Mouse (Mus musculus) gastrocnemius, postnatal 36 days (tissue): ENCODE measurements around the gene Stoml1. TPM values are rescaled to one million over a fixed set of nuclear protein-coding genes. Genes with fewer than 3 reads are reported as not detected.
A peak's percentile ranks its signal among the peaks of the same experiment; 100 is the strongest.
"Not testable (repeated sequence)": the region's sequence is repeated elsewhere in the genome, so short reads cannot be mapped to it uniquely, and the experiment has no call there.

ENCODE experiments used
- DNase-seq, 2 experiments: peaks; one replicate each; pipeline ENCODE4 v3.0.0; 2022
- intact Hi-C: fragments of 180-260 bp; cut with DNase I; formaldehyde crosslinking; loops from one replicate; pipeline ENCODE4 v1.15.1; 2025
- total RNA-seq, 2 experiments: library from RNA; stranded (reverse); gene quantifications; 2 replicates each; pipeline ENCODE4 v1.2.3; 2021

Stoml1 gene
- total RNA-seq, 2 experiments from 2014 or later, result 5.5 to 7.5 TPM

DNA sequence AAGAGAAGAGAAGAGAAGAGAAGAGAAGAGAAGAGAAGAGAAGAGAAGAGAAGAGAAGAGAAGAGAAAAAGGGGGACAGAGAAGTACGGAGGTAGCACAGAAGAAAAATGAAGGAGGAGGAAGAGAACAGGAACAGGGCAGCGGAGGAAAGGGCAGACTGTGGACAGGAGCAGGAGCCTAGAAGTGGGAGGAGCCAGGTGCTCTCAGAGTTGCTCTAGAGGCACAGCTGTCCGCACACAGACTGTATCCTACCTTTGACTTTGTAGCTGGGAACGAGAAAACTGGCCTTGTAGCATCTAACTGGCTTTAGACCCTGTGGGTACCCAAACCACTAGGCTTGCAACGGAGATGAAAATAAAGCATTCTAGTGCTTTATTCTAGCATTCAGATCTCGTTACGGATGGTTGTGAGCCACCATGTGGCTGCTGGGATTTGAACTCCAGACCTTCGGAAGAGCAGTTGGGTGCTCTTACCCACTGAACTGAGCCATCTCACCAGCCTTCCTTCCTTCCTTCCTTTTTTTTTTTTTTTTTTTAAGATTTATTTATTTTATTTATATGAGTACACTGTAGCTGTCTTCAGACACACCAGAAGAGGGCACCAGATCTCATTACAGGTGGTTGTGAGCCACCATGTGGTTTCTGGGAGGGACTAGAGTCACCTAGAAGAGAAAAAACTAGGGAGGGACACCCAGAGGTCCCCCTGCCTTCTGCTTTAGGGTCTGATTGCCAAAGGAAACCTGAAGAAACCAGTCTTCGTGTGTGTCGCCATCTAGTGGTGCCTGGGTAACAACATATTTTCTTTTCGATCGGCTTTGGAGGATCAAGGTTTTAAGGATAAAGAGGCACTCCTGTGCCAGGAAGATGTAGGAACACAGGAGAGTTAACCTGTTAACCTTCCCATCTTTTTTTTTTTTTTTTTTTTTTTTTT, 15.7 kb downstream of the Stoml1 start:
- intact Hi-C loops, result loop anchor here (2.0 kb wide), 1 partner anchor 42 kb away; no protein-coding TSS in a partner anchor
- DNase-seq, result peak in 1 of 2 experiments; percentile 35

DNA sequence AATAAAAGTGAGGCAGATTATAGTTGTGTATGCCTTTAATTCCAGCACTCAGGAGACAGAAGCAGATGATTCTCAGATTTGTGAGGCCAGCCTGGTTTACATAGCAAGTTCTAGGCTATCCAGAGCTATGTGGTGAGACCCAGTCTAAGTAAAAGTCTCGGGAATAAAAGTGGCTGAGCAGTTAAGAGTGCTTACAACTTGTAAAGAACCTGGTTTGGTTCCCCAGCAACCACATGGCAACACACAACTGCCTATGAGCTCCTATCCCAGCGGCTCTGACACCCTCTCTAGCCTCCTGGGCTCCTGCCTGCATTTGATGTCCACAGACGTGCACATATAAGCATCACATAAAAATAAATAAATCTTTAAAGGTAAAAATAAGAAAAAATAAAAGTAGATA, 17.1 kb downstream of the Stoml1 start:
- intact Hi-C loops, result no loop called here
- DNase-seq, result no peak

DNA sequence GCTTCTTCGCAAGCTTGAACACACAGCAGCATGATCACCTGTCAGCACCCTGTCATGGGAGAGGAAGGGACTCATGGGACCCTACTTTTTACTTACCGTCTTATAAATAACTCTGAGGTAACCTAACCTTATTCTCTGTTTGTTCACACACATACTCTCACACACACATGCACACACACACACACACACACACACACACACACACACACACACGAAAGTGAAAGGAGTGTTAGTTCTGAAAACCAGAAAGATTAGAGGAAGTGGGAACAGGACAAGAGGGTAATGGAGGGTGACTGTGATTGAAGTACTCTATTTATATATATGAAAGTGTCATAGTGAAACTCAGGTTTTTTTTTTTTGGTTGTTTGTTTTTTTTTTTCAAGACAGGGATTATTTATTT, 18.1 kb downstream of the Stoml1 start:
- no peak for DNase-seq
- intact Hi-C loops, result no loop called here

DNA sequence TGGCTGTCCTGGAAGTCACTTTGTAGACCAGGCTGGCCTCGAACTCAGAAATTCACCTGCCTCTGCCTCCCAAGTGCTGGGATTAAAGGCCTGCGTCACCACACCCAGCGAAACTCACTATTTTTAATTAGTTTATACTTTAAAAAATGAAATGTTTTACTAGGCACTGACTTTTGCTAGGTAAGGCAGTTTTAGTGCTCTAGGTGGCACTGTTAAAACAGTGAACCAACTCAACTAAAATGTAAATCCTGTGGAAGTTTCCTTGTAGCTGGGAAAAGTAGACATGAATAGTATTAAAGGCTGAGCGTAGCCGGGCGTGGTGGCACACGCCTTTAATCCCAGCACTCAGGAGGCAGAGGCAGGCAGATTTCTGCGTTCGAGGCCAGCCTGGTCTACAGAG, 18.6 kb downstream of the Stoml1 start:
- intact Hi-C loops, DNase-seq: not testable (repeated sequence)

DNA sequence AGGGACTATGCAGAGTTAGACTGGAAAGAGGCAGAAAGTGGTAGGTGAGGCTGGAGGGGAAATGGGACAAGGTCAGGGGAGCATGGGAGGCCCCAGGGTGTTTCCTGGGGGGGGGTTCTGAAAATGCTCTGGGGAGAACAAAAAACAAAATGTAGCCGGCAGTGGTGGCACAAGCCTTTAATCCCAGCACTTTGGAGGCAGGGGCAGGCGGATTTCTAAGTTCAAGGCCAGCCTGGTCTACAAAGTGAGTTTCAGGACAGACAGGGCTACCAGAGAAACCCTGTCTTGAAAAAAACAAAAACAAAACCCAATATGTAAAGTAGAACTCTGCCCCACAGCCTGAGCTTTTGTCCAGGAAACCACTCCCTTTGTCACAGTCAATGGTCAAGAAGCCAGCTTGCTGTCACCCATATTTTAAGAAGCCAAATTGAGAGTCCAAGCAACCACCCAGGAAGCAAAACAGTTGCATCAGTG, 19.1 kb downstream of the Stoml1 start:
- no peak for DNase-seq
- intact Hi-C loops, result no loop called here

DNA sequence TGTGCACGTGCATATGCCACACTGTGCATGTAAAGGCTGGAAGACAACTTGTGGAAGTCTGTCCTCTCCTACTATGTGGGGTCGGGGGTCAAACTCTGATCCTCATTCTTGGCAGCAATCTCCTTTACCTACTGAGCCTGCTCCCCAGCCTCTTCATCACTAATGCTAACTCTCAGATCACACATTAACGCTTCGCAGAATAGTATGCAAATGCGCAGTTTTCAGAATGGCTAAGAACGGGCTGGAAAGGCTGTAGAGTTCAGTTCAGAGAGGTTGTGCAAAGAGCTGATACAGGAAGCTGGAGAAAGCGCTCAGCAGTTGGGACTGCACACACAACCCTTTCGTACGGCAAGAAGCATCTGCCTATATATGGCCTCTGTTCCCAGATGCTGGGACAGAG, 19.9 kb downstream of the Stoml1 start:
- DNase-seq, result no peak
- intact Hi-C loops, result no loop called here

DNA sequence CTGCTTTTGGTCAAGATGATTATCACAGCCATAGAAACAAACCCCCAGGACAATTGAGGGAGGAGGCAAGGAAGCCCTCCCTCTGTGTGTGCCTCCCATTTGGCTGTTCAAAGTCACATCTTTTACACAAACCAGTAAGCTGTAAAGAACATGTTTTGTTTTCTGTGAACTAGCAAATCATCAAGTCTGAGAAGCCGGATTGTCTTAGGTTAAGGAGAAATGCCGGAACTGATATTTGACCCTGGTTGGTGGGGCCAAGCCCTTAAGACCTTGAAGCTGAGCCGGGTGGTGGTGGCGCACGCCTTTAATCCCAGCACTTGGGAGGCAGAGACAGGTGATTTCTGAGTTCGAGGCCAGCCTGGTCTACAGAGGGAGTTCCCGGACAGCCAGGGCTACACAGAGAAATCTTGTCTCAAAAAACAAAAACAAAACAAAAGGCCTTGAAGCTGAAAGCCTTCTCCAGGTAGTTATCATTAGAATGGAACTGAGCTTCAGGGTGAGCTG, 21.2 kb downstream of the Stoml1 start:
- intact Hi-C loops, result no loop called here

DNA sequence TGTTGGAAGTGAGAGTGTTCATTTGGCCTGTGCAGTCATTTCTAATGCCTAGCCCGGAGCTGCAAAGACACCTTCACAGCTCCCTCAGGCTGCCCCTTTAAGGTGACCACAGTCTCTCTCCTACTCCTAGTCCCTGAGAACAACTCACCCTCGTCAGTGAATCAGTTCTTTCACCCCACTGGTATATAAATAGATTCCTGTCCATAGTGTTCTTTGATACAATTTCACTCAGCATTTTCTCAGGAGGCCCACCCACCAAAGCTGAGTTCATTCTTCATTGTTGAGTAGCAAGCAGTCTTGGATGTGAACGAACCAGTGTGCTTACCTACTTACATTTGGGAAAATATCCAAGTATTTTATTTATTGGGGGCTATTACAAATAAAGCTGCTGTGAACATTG, 21.7 kb downstream of the Stoml1 start:
- DNase-seq, result no peak
- intact Hi-C loops, result no loop called here

More for the DNA sequence above, 21.2 kb downstream of the Stoml1 start:
- DNase-seq, result no peak

DNA sequence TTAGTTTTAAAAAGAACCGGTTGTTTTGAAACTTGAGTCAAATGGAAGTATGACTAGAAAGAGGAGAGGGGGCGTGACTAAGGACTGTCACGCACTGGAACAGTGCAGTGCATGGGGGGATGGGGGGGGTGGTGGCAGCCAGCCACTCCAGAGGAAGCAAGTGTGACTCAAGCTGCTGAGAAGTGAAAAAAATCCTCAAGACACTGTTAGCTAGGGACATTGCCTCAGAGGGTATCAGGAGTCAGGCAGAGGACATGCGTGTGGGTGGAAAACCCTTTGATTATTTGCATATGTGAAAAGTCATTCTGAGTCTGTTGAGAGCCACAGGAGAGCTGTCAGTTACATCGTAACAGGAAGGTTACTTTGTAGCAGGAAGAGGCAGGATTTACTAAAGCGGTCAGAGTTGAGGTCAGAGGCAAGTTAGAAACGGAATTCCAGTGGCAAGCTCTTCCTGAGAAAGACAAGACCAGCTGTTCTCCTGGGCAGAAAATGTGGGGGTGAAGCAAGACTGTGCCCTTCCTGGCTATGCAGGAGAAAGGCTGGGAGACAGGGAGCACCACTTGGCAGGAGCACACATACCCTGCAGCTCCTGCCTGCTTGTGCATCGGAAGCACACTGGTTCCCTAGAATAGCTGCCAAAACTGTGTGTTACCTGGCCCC, 22.3 kb downstream of the Stoml1 start:
- no peak for DNase-seq
- intact Hi-C loops, result no loop called here

DNA sequence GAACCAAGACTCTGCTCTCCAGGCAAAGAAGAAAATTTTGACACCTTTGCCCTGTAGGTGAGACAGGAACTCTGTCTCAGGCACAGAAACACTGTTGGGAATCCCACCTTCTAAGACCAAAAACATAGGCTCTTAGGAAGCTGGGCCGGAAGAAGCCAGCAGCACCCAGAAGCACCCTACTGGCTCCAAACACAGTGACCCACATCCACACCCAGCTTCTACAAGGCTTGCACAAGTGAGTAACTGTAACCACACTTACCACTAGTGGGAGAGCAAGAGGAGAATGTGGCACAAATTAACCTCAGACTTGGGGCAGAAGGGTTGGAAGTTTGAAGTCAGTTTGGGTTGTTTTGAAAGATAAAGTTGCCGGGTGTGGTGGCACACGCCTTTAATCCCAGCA, 22.8 kb downstream of the Stoml1 start:
- no peak for DNase-seq
- intact Hi-C loops, result no loop called here

DNA sequence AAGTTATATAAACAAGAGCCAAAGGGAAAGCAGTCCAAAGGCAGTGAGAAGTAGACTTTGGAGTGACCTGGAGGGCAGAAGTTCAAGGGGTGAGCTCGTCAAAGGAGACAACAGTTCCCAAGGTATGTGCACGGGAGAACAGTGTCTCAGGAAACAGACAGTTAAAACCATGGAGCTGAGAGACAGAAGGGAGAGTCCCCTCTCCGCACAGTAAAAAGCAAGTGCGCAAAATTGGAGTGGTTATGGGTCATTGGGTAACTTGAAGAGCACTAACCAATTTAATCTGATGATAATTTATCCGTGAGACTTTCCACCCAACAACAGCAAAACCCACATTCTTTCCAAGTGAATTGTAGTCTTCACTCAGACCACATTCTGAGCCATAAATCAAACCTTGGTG, 23.4 kb downstream of the Stoml1 start:
- DNase-seq, result no peak
- intact Hi-C loops, result no loop called here

DNA sequence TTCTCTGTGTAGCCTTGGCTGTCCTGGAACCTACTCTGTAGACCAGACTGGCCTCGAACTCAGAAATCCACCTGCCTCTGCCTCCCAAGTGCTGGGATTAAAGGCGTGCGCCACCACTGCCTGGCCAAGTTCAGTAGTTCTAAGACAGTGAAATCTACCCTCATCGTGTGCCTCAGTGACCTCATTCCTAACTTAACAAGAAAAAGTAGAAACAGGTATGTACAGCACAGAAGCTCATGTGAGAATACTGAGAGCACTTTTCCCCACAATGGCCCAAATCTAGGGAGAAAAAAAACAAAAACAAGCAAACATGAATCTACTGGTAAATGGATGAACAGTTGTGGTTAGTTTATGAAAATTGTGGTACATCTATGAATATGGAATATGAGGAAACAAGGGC, 25.3 kb downstream of the Stoml1 start:
- intact Hi-C loops, result no loop called here
- DNase-seq, result no peak

DNA sequence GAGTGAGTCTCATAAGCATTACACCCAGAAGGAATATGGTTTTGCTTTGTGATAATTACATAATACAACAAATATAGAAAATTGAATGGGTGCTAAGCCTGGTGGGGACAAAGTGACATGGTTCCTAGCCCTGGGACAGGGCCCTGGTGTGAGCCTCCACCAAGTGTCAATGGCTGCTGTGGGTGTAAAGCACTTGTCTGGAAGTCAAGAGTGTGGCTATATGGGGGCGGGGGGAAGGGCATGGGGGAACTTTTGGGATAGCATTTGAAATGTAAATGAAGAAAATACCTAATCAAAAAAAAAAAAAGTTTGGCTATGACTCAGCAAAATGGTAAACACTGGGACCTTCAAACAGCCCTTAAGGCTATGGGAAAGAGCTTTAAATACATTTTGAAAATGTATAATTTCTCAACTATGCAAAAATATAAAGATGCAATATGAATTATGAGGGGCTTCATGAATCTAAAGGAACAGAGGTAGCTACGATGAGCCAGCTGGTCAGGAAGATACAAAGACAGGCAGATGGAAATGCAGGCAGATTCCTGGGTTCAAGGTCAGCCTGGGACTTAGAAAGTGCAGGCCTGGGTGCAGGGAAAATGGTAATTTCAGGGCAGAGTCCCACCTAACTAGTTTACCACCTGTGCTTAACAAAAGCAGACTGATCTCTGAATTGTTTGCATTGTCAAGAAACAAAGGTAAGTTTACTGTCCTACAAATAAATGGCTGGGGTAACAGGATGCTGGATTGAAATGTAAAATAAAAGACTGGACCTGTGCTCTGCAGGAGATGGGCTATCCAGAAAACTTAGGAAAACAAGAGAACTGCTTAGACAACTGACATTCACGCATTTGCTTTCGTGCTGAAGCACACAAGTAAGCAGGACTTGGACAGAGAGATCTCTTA, 26.1 kb downstream of the Stoml1 start:
- intact Hi-C loops, result no loop called here
- DNase-seq, result no peak

DNA sequence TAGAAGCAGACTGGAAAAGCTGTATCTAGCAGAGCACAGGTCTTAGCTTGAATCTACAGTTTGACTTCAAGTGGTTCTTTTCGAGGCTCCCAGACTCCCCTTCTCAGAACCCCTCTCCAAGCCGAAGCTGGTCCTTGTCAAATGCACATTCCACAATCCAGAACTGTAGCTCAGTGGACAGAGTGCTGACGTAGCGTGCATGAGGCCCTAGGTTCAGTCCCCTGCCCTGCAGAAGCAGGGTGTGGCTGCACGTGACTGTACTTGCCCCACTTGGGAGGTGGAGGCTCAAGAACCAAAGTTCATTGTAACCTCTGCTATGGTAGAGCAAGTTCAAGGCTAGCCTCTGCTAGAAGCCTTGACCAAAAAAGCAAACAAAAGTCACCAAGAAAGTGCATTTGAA, 26.8 kb downstream of the Stoml1 start:
- intact Hi-C loops, result loop anchor here (5.0 kb wide), 1 partner anchor 52 kb away; no protein-coding TSS in a partner anchor
- no peak for DNase-seq

DNA sequence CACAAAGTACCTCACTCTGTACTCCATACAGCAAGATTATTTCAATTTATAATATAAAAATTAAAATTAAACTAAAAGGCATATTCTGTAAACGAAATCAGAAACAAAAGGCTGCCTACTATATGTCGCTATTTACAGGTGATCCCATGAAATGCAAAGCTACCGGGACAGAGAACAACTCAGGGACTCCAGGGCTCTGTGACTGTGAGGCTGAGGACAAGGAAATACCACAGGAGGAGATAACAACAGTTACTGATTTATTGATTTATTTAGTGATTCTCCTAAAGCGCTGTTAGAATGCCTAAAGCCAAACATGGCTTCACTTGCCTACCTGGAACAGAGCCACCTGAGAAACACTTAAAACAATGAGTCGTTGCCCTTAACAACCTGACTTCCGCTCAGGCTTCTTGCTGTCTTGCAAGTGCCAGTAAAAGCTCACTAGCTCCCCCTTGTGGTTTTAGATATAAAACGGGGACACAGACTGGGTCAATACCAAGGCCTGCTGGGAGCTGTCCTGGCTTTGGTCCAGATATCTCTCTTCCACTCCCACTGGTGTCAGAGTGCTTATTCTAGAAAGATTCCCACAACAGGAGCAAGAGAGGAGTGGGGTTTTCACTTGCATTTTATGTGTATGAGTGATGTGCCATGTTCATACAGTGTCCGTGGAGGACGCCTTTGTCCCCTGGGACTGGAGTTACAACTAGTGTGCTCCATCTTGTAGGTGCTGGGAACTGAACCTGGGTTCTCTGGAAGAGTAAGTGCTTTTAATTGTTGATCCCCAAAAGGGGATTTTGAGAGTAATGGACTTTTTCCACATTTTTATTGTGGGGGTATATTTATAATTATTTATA, 27.5 kb downstream of the Stoml1 start:
- DNase-seq, result peak in 1 of 2 experiments; percentile 20
- intact Hi-C loops, result loop anchor here (5.0 kb wide), 1 partner anchor 53 kb away; no protein-coding TSS in a partner anchor

DNA sequence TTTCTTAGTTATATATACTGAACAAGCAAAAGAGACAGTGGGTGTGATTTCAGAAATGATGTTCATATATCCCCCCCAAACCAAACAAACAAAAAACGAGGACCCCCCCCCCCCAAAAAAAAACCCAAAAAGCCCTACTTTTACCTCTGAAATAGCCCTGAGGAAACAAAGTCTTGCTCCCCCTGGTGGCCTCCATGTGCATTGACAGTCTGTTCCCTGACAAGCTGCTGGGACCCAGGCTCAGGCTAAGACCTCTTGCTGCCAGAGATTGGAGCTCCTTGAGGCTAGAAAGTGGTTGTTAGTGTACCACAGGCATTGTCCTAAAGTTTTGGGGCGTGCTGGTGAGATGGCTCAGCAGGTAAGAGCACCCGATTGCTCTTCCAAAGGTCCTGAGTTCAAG, 28.6 kb downstream of the Stoml1 start:
- intact Hi-C loops, result loop anchor here (5.0 kb wide), 1 partner anchor 54 kb away; no protein-coding TSS in a partner anchor
- no peak for DNase-seq

DNA sequence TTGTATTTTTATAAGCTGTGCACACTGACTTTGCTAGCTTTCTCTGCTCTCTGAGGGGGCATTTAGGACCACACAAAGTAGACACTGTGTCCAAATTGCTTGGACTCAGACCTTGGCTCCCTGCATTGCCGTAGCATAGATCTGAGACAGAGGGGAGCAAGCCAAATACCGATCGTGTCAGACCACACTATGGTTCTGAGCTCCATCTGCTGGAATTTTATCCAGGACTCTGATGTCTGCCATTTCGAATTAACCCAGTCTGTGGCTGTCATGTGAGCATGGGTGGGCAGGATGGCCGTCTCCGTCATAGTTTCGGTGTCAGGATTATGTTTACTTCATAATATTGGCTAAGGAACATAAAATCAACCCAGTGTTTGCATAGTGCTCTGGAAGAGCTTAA, 30.5 kb downstream of the Stoml1 start:
- no peak for DNase-seq
- intact Hi-C loops, result loop anchor here (5.0 kb wide), 1 partner anchor 56 kb away; no protein-coding TSS in a partner anchor

DNA sequence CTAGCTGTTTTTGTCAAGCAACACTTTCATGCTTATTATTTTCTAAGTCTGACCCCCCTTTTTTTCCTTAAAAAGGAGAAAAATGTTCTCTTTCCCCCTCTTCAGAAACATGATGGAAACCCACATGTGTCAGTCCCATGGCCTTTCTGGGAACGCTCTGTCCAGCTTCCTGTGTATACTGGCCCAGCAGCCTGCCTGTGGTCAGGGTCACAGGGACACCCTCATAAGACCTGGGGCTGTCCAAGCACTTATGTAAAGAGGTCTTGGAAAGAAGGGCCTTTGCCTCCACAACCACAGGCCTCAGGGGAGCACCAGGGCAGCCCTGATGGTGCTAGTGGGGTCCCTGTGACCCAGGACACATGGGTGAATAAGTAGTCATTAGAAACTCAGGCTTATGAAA, 36.1 kb downstream of the Stoml1 start:
- intact Hi-C loops, result no loop called here
- DNase-seq, result no peak

DNA sequence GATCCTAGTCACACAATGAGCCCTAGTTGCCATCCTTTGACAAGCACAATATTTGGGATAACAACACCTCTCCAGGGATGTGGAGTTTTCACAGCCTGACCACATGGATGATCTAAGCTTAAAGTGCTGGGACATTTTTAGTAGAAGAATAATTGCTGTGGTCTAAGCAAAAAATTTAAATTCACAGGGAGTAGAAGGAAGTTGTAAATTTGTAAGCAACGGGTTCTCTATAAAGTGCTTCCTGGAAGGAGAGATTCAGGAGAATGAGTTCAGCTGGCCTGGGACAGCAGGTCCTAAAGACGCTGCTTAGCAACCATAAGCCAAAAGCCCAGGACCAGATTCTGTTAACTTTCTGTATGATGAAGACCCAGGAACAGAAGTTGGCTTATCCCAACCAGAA, 36.9 kb downstream of the Stoml1 start:
- intact Hi-C loops, result no loop called here
- no peak for DNase-seq
